Mouse (Mus musculus) liver, adult 2 months (tissue): ENCODE measurements around the gene Olfr152.

Experiments used
- CTCF ChIP-seq: fragments of 200-500 bp; IDR thresholded peaks from 2 replicates; pipeline ENCODE4 v1.5.1; 2011; ENCODE audit warnings: low read depth, low read length, control low read depth
- POLR2A ChIP-seq: fragments of 200-500 bp; IDR thresholded peaks from 2 replicates; pipeline ENCODE4 v1.6.1; 2011; ENCODE audit warnings: low read length, control low read depth; ENCODE audit not compliant: insufficient read depth; ENCODE audit errors: extremely low read depth

DNA sequence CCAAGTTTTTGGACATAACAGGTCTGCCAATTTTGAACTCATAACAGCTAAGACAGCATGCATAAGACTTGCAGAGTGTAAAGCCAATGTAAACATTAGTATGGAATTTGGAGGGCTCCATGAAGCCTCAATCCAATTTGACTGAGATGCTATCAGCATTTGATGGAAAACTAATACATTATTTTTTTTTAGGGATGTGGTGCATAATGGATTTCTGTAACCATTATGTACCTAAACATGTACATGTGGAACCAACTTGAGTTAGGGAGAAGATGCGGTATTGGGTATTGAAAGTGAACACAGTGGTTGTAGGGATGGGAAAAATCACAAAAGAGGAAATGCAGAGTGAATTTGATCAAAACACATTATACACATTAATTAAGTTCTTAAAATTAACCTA lies 51.0 kb downstream of the Olfr152 start, which contains the start of gene Olfr1148:
- TF ChIP-seq CTCF (no peak), POLR2A (no peak)
